Mouse (Mus musculus): ENCODE results near the gene Wscd2. TPM values are rescaled to one million over a fixed set of nuclear protein-coding genes. Genes with fewer than 3 reads are reported as not detected.

Gene Wscd2
- polyA plus RNA-seq, 1 experiment, result 33.3 TPM

DNA sequence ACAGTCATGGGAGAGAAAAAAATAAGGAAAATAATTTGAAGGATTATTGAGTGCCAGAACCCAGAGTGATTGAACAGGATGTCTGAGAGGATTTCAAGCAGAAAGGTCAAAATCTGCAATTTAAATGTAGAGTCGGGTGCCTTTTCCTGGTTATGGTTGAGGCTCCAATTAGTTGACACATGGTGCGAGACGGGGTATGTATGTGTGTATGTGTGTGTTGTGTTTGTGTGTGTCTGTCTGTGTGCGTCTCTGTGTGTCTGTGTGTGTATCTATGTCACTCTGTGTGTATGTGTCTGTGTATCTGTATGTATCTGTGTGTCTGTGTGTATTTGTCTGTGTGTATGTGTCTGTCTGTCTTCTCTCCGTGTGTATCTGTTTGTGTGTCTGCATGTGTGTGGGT lies 11.1 kb upstream of the Wscd2 start:
- DNase-seq (ENCODE audit: extremely low spot score in 1 of 2, low spot score in 1 of 2), result no peak

DNA sequence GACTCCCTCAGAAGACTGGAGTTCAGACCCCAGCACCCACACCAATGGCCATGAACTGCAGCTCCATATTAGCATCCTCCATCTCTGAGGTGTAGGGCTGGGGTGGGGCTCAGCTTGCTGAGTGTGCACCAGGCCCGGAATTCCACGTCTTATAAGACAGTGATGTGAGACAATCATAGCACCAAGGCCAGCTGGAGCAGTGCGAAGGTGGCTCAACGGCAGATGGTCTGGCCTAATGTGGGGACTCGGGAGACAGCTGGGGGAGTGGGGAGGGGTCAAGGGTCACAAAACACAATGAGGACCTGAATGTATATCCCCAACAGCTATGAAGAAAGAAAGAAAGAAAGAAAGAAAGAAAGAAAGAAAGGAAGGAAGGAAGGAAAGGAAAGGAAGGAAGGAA lies 9.7 kb upstream of the Wscd2 start:
- DNase-seq (ENCODE audit: extremely low spot score in 1 of 2, low spot score in 1 of 2), result no peak

GRCm38 (mm10) chr5:113485584-113486162 lies 4.5 kb upstream of the Wscd2 start:
- no peak for DNase-seq (ENCODE audit: extremely low spot score in 1 of 2, low spot score in 1 of 2)

DNA sequence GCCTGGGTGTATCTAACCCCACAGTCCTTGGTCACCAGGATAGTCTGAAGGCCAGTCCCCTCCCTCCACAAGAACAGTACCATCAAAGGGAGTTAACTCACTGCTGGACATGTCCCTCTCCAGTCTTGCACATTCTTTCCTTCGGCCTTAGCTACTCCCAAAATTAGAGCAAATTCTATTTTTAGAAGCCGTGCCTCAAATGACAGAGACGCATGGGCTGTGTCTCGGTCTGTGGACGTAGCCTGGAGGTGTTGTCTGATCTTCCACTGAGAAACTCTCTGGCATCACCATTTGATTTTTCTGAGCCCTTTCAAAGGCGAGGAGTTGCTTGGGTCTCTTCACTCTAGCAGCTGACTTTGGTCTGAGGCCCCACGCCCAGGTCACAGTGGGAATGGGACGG lies 2.3 kb upstream of the Wscd2 start:
- no peak for DNase-seq (ENCODE audit: extremely low spot score in 1 of 2, low spot score in 1 of 2)

DNA sequence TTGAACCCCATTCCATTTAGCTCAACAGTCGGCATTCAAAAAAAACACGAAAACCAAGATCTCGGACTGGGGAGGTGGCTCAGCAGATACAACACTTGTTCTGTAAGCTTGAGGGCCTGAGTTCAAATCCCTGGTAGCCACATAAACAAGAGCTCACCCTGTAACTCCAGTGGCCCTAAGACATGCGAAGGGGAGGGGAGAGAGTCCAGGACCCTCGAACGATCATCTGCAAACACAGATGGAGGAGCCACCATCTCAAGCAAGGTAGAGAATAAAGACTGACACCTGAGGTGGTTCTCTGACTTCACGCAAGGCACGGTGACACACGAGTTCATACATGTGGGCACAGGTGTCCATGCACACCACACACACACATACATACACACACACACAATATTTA lies 516 bp upstream of the Wscd2 start:
- no peak for DNase-seq (ENCODE audit: extremely low spot score in 1 of 2, low spot score in 1 of 2)

GRCm38 (mm10) chr5:113490467-113491260 lies 531 bp downstream of the Wscd2 start:
- peak in 1 of 2 experiments; percentile 64 for DNase-seq (ENCODE audit: extremely low spot score in 1 of 2, low spot score in 1 of 2)

GRCm38 (mm10) chr5:113491552-113491951 lies 1.4 kb downstream of the Wscd2 start:
- no peak for DNase-seq (ENCODE audit: extremely low spot score in 1 of 2, low spot score in 1 of 2)

DNA sequence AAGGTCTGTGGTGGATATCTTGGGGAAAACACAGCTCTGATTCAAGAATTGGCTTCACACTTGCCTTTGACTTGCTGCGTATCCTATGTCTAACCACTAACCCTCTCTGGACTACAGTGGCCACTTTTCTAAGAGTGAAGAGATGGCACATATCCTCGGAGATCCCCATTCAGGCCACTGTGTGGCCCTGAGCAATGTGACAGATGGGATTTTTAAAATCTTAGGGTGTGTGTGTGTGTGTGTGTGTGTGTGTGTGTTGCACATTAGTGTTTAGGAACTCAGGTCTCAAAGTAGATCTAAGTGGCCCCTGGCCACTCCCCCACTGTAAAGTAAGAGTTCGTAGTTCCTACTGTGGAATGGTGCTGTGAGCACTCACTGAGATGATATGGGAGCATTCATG lies 1.9 kb downstream of the Wscd2 start:
- no peak for DNase-seq (ENCODE audit: extremely low spot score in 1 of 2, low spot score in 1 of 2)

- DNase-seq (ENCODE audit: extremely low spot score in 1 of 2, low spot score in 1 of 2), result peak in 1 of 2 experiments; percentile 48
These were observed 2.4 kb downstream of the Wscd2 start for GRCm38 (mm10) chr5:113492417-113493035.

DNA sequence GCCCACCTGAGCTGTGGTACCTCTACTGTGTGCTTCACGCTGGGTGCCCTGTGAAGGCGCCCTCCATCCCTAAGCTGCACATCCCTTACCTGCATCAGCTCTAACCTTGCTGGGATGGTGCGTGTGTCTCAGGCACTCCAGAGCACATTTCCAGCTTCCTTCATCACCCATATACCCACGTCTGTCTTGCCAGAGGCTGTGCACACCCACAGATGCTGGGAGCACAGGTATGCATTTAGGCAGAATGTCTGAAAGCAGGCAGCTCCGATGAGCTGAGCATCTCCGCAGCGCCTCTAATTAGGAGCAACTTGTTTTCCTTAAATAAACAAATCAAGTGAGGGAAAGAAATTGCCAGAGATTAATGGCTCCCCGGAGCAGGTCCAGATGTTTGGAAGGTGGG lies 3.9 kb downstream of the Wscd2 start:
- DNase-seq (ENCODE audit: extremely low spot score in 1 of 2, low spot score in 1 of 2), result no peak

GRCm38 (mm10) chr5:113496926-113497325 lies 6.8 kb downstream of the Wscd2 start:
- DNase-seq (ENCODE audit: extremely low spot score in 1 of 2, low spot score in 1 of 2), result no peak

DNA sequence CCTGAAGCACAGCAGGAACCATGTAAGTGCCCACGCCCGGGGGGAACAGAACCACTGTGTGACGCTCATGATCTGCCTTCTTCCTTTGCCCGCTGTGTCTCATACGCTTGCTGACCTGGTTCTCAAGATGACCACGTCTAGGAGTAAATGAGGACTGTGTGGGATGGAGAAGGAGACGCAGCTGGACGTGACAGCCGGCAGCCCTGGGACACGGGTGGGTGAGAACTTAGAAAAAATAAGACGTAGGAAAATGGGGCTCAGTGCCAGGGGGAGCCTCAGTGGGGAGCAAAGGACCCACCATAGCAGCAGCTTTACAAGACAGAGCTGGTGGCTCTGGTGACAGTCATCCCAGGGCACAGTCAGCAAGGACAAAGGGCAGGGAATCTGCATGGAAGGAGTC lies 9.3 kb downstream of the Wscd2 start:
- peak in 1 of 2 experiments; percentile 44 for DNase-seq (ENCODE audit: extremely low spot score in 1 of 2, low spot score in 1 of 2)

- DNase-seq (ENCODE audit: extremely low spot score in 1 of 2, low spot score in 1 of 2), result peak in 1 of 2 experiments; percentile 63
These were observed 13.1 kb downstream of the Wscd2 start for GRCm38 (mm10) chr5:113503276-113503675.

- DNase-seq (ENCODE audit: extremely low spot score in 1 of 2, low spot score in 1 of 2), result no peak
These were observed 14.5 kb downstream of the Wscd2 start for GRCm38 (mm10) chr5:113504654-113505053.

DNA sequence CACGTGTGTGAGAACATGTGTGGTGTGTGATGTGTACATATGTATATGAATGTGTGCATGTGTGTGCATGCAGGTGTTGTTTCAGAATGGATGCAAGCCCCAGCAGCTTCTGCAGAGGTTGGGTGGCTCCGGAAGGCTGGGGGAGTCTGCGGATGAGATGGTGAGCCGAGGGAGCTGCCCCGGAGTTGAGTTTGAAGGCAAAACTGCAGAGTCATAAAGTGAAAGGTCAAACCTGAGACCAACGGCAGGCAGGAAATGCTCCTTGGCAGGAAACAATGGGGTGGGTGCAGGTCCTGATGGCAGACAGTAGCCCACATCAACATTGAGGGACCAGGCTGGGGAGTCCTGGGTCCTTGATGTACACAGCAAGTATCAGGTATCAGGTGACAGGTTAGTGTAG lies 15.9 kb downstream of the Wscd2 start:
- DNase-seq (ENCODE audit: extremely low spot score in 1 of 2, low spot score in 1 of 2), result no peak

- no peak for DNase-seq (ENCODE audit: extremely low spot score in 1 of 2, low spot score in 1 of 2)
These were observed 16.6 kb downstream of the Wscd2 start for GRCm38 (mm10) chr5:113506779-113507178.

DNA sequence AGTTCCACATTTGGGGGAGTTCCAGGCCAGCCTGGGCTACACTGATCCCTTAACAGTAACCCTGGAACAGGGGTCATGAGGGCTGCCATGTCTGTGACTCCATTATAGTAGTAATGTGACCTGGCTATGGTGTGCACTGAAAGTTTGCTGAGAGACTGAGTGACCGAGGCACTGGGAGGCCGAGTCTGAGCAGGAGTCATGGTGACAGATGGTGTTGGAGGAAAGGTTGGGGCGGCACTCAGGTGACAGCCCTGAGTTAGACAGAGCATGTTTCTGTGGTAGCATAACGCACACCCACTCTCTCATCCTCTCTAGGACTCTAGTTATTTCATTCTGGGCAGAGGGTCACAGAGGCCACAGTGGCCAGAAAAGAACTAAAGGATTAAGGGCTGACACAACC lies 19.0 kb downstream of the Wscd2 start:
- DNase-seq (ENCODE audit: extremely low spot score in 1 of 2, low spot score in 1 of 2), result no peak

- peak in 1 of 2 experiments; percentile 60 for DNase-seq (ENCODE audit: extremely low spot score in 1 of 2, low spot score in 1 of 2)
These were observed 23.5 kb downstream of the Wscd2 start for GRCm38 (mm10) chr5:113513640-113514039.

- peak; percentile 87 to 92 for DNase-seq (ENCODE audit: extremely low spot score in 1 of 2, low spot score in 1 of 2)
These were observed 23.9 kb downstream of the Wscd2 start for GRCm38 (mm10) chr5:113514062-113514461.

- DNase-seq (ENCODE audit: extremely low spot score in 1 of 2, low spot score in 1 of 2), result no peak
These were observed 26.2 kb downstream of the Wscd2 start for GRCm38 (mm10) chr5:113516119-113516872.

- no peak for DNase-seq (ENCODE audit: extremely low spot score in 1 of 2, low spot score in 1 of 2)
These were observed 26.8 kb downstream of the Wscd2 start for GRCm38 (mm10) chr5:113516873-113517336.
